Mouse (Mus musculus) heart, postnatal 4 days (tissue): ENCODE data around the gene Dscam. TPM values are rescaled to one million over a fixed set of nuclear protein-coding genes. Genes with fewer than 3 reads are reported as not detected.

ENCODE experiments used
- DNase-seq: peaks from one replicate; pipeline ENCODE4 v3.0.0; 2021
- total RNA-seq, 2 experiments: library from RNA; stranded (reverse); gene quantifications; 2 replicates each; pipeline ENCODE4 v1.2.3; 2021

The Dscam gene
- total RNA-seq: under 1 TPM in 1 of 2 experiments, not detected in 1; 0.05 TPM

DNA sequence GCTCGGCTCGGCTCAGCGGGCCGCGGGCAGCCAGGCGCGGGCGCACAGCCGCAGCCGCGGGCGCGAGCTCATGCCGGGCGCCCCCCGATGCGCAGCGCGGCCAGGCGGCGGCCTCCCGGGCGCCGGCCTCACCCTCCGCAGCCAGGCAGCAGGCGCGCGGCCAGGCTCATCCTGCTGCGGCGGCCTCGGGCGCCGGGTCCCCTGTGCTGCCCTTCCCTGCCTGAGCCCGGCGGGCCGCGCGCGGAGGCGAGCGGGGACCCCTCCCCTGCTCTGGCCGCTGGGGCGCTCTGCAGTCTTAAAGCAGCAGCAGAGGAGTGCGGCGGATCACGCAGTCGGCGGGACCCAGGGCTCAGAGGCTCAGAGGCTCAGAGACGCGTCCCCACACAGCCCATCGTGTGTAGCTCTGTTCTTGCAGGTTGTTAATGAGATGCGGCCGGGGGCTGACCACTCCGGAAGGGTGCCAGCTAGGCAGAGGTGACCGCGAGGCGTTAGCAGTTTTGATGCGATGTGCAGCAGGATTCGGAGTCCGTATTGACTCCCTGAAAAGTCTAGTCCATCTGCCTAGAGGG is at the start of gene Dscam:
Gene Dscam, minus strand, starts transcription at position 240 of the 569 bp plus-strand sequence.
- no peak for DNase-seq

DNA sequence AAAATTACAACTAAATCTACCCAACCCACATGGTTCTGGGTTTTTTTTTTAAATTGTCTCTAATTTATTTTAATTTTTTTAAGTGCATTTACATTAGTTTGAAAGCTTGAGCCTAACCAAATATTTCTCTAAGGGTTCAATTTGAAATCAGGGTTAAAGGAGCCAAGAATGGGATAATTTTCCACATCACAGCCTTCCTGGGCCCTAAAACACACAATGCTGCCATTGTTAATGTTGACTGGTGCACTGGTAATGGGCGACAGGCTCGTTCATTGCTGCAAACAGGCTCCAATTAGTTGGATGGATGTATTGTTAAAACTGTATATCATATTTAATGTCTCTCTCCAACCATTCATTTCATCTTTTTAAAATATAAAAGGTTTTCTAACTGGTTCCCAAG is 48.8 kb upstream of the Dscam start:
- DNase-seq: no peak

DNA sequence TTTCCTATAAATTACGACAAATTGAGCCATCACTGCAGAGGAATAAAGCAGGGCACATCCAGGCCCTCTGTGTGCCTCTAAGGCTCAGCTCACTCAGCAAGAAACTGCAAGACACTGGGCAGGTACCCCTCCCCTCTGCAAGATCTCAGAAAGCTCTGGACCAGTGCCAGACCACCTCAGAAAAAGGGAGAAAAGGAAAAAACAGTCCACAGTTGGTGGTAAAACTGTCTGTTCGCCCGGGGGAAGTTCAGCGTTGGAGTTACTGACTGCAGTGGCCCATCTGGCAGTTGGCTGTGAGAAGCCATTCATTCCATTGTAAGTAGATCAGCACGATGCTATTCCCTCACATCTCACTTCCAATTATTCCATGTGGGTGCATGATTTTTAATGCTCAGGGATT is 39.4 kb upstream of the Dscam start:
- peak; percentile 7 for DNase-seq

DNA sequence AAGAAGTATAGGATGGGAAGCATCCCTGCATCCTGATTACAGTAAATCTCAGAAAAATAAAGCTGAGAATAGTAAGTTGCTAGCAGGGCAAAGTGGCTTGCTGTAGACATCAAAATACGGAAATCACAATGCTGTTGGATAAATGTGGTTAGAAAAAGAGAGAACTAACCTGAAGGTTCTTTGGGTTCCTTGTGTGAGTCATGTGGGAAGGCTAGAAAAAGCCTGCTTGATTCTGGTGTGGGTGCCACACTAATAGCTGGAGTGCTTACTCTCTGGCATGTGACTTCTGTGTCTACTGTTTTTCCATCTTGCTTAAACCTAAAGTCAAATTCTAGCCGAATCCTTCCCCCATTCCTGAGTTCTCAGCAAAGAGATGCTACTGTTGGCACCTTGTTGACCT is 37.7 kb upstream of the Dscam start:
- no peak for DNase-seq

DNA sequence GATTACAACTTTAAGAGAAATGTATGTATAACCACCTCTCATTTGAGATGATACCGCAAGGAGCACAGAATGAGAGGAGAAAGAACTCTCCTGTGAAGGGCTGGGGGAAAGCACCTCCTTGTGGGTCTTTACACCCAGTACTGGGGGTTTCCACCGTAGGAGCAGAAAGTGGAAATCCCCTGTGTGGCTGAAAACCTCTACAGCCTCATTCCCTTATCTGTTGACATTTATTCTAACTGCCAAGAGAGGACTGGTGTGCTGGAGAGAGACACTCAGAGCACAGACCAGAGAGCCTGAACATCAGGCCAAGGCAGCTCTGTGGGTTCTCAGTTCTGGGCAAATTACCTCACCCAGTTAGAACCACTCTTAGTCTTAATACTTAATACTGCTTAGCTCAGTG is 33.5 kb upstream of the Dscam start:
- DNase-seq: no peak

DNA sequence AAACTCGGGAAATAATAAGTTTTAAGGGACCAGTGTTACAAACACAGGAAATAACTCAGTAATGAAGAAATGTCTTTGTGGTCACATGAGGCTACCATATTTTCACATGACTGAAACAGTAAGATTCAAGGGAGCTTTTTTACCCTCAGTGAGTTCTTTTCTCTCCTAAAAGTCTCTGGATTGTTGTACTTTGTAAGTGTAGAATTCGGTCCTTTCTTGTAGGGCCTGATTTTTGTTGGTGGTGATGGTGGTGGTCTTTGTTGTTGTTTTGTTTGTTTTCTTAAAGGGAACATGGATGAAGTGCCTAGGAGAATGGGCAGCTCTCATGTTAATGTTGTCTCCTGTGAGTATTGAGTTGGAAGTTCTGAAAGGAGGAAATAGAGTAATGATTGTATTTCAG is 33.0 kb upstream of the Dscam start:
- DNase-seq: no peak

DNA sequence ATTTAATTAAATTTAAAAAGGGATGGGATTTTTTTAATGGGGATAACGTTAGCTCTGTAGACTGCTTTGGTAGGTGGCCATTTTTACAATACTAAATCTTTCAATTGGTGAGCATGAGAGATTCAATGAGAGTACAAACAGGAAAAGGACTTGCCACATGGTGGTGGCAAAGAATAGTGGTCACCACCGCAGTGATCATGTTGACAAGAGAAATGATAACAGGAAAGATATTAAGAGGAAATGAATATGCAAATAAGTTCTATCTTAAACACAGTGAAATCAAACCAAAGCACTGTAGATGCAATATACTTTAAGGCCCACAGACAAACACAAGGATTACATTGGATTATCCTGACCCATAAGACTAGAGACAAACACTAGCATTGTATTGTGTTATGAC is 24.1 kb upstream of the Dscam start:
- no peak for DNase-seq

DNA sequence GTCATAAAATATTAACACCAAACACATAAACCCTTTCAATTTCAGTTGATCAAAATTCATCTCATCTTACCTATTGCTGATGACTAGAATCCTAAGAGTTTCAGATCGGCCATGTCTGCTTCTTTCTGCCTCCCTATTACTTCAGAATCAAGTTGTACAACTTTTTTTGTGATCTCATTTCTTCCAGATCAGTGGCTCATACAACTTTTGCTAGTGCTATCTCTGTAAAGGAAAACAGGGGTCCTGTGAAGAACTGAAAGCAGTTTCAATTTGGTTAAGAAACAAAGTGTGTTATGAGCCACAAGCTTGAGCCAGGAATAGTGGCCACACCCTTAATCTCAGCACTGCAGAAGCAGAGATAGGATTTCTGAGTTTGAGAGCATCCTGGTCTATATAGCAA is 23.6 kb upstream of the Dscam start:
- no peak for DNase-seq

DNA sequence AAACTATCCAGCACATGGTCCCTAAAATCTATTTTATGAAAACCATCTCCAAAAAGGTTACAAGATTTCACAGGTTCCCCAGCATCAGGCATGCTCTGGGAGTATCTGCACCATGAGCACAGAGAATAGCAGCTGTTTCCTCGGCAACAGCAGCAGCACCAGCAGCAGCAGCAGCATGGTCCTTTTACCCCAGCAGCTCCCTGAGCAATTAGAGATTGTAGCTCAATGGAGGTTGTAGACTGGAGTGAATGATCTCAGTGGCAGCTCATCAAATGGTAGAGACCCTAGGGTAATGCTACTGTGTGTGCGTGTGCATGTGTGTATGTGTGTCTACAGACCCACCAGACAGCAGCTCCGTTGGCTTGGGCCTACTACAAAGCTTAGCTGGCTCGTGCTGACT is 21.7 kb upstream of the Dscam start:
- no peak for DNase-seq

DNA sequence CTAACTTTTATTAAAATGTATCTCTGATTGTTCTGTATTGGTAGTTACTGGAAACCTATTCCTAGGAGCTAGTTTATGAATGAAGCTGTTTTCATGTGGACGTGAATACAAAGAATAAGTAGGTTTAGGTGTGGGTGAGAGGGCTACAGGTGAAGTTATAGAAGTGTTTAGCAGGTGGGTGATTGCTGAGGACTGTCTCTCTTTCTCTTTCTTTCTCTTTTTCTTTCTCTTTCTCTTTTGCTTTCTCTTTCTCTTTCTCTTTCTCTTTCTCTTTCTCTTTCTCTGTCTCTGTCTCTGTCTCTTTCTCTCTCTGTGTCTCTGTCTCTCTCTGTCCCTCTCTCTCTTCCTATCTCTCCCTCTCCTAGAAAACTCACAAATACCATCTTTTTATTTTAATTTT is 20.1 kb upstream of the Dscam start:
- no peak for DNase-seq

DNA sequence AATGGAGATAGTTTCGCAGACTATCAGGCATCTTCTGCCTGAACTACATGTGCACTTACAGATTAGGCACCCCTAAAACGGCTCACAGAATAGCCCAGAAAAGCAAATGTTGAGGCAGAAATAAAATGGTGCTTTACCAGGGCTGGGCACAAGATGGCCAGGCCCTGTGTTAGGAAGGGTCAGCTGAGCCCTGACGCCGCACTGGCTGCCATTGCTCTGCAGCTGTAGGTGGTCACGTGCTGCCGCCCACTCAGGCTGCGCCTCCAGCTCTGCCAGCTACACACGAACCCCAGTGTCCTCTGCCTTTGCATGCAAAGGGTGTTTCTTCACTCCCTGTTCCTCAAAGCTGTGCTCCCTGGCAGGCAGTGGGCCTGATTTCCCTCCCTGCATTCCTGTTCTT is 948 bp upstream of the Dscam start:
- no peak for DNase-seq

DNA sequence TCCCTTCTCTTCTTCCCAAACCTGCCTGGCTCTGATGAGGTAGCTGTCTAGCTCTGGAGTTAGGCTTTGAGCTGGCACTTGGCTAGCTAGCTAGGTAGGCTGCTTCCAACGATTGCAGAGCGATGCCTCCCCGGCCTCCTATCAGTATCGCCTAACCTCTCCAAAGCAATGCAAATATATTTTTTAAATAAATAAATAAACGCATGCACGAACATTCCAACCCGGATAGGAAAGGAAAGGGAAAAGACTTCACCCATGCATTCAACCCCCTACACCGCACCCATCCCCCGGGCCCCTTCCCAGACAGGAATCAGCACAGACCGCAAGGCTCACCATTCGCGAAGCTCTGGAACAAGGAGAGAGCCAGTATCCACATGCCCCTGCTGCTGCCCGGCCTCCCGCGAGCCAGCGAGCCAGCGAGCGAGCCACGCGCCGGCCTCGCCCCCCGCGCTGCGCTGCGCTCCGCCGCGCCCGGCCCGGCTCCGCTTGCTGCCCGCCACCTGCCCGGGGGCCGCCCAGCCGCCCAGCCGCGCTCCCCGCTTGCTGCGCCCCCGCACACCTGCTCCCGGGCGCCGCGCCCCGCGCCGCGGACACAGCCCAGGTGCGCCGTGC is 545 bp downstream of the Dscam start:
- DNase-seq: no peak

DNA sequence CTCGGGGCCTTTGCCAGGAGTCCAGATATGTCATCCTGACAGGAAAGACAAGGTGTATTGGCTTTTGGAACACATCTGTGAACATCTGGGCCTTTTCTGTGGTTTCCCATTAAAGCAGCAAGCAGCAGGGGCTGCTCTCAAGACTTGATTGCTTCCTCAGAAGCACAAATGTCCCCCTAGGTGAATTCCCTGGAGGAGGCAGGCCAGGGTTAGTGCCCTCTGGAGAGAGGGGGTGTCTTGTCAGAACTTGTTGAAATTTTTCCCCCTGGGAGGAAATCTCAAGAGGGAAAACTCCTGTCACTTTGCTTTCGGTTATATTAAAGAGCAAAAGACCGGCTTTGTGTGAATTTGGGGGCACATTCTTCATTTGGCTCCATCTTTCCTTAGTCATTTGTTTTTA is 1.9 kb downstream of the Dscam start:
- no peak for DNase-seq

DNA sequence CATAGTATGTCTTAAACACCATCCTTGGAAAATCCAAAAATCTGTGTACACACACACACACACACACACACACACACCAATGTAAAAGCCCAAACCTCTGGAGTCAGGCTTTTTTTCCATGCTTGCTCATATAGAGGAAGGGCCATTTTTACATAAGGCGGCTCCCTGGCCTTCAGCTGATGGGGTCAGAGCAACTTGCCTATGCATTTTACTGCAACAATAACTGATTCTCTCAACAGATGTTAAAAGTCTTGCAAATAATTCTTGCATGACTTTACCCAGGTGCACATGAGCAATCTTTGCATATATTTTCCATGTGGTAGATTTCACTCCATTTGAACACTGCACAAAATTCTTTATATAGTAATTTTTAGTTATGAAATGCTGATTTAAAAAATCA is 2.5 kb downstream of the Dscam start:
- DNase-seq: no peak

DNA sequence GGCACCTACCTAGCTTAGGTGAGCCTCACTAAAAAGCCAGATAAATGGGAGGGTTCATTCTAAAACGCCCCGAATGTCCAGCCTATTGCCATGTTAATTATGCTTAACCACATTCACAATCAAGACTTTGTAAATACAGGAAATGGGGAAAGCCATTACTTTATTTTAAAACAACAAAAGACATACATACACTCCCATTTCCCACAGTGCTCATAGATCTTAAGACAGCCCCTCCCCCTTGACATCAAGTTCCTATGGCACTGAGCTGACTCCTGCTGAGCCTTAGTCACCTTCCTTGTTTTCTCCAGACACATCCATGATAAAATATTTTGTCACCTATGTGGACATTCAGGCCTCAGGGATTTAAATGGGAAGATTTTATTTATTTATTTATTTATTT is 4.4 kb downstream of the Dscam start:
- no peak for DNase-seq

DNA sequence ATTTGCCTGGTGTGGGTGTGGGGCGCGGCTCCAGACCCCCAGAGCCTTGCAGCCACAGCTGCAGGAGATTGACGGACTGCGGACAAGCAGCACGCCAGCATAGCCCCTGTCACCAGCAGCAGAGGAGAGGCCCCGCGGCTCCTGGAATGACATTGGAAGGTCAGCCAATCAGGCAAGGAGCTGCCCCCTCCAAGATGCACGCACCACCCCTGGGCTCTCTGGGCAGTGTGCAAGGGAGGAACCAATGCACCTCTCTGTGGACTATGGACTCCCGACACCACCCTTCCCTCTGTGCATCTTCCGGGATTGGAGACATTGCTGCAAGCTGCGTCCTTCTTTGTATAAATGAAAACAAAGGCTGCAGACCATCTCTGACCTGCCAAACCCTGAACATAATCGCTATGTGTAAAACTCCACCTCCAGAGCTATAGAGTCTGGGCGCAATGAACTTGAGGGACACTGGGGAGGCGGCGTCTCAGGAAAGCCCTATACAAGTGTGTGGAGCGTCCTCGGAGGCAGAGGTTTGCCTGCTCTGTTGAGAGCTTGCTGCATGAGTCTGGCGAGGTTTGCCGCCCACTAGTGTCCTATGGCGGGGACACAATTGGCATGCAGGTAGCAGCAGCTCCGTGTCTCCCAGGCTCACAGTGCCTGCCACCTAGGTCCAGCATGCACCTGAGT is 5.0 kb downstream of the Dscam start:
- DNase-seq: peak; percentile 66

DNA sequence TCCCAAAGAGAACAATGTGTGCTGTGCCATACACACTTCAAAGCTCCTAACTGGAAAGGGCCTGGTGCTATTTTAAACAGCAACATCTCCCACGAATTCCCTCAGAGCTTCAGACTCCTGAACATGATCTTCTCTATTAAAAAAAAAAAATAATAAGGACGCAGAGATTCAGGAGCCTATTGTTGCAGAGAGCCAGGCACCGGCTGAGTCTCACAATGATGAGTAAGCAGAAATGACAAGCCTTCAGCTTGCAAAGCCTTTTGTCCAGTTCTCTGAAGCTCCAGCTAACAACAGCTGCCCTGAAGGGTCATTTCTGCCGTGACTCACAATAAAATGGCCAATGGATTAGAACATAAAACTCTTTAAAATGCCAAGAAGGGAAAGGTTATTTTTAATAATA is 12.3 kb downstream of the Dscam start:
- DNase-seq: no peak

DNA sequence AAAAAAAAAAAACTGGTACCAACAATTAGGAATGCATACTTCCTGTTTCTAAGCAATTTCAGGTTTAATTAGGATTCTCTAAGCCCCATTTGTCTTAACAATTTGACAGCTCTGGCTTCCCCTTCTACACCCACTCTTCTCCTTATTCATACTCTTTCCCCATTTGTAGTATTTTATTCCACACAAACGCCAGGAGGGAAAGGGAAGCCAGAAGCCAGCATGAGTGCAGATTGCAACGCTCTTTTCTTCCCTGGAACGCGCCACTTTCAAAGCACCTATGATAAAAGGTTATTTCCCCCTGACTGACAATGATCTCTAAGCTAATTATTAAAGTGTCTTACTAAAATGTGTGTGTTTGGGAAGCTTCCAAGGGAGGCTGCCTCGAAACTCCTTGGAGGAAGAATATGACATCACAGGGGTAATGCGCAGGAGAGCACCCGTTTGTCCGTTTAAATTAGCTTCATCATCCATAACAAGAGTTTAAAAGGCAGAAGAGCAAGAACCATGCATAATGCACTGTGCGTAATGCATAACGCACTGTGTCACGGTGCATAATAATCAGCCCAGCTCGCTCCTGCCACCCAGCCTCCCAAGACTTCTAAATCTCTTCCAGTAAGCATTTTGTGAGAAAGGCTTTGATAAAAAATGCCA is 25.9 kb downstream of the Dscam start:
- no peak for DNase-seq

DNA sequence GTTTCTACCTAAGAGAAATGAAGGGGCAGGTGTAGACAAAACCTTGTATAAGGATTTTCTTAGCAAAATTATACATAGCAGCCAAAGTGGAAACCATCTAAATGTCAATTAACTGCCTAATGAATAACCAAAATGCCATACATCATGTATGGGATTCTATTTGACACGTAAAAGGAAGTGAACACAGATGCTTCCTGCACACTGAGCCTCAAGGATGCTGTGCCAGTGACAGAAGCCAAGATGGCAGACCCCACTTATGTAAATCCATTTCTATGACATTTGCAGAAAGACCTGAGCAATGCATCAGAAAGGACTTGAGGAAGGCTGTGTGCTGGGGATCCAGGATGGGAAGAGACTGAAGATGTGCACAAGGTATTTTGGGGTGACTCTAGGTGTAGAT is 28.6 kb downstream of the Dscam start:
- DNase-seq: no peak

DNA sequence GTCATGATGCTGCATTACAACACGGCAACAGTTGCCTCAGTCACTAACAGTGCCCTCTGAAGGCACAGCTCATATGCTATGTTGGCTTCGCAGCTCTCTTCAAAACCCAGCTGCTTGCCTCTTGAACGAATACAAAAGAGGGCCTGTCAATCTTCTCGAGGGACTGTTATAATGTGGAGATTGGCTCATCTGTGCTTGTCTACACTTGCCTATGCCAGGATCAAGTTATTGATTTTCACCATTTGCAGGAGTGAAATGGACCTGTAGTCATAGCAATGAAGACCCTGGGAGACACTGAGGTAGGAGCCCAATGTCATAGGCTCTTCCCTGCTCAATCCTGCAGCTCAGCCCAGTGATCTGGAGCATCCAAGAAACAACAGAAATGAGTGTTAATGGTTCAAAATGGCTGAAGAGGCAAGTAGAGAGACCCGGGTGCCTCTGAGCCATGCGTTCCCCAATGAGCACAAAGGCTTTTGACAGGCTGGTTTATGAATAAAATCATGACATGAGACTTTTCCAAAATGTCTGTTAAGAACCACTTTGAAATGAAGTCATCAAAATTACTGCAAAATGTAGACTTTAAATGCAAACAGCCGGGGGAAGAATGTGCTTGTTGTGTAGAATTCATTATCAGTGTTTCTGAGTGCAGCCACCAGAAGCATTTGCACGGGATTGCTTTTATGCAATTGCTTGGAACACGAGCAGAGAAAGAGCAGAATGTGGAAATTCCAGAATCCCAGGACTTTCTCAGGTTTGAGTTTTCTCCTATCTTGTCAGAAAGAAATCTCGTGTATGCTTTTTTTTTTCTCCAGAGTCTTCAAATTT is 35.3 kb downstream of the Dscam start:
- DNase-seq: no peak

DNA sequence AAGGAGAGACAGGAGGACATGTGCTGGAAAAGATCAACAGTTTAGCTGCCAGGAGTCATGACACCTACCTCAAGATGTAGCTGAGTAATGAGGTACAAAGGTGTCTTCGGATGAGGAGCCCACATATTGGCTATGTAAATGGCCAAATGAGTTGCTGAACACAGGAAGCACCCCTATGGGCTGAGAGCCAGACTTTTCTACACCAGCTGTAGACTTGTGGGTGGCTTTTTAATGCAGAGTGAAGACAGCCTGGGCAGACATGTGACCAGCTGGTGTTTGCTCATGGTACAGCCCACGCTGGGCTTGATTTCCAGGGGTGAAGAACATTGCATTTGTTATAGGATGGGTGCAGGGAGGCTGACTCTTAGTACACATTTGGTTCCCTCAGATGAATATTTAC is 43.3 kb downstream of the Dscam start:
- DNase-seq: no peak

DNA sequence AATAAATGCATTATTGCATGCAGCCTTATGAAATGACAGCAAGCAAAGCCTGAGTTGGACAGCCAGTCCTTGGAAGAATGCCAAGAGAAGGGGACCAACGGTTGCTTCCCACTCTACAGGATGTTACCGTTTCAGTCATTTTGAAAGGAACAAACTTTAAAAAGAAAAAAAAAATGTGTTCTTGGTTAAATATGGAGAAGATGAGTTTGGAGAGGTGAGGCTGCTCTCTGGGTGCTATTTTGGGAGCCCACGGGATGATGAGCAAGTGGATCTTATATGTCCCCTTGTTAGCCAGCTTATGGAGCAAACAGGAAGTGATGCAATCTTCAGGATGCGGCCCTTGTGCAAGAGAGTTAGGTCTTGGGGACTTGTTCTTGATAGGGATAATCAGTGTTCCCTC is 60.5 kb downstream of the Dscam start:
- DNase-seq: no peak

DNA sequence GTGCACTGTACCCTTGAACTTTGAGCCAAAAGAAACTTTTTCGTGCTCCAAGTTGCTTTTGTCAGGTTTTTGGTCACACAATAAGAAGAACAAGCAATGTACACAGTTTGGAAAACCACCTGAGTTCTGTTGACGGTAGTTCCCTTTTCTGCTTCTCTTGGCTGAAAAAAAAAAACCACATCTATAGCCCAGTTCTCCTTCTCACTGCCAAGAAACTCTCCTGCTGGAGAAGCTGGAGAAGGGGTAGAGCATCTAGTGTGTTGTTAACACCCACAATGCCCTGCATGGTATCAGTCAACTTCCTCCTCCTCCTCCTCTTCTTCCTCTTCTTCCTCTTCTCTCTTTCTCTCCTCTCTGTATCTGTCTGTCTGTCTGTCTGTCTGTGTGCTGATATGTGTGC is 65.3 kb downstream of the Dscam start:
- DNase-seq: no peak
